Mouse (Mus musculus): ENCODE results near the gene Cd3e. TPM values are rescaled to one million over a fixed set of nuclear protein-coding genes. Genes with fewer than 3 reads are reported as not detected.

Cd3e gene
- total RNA-seq, 1 experiment: 4.0 TPM

DNA sequence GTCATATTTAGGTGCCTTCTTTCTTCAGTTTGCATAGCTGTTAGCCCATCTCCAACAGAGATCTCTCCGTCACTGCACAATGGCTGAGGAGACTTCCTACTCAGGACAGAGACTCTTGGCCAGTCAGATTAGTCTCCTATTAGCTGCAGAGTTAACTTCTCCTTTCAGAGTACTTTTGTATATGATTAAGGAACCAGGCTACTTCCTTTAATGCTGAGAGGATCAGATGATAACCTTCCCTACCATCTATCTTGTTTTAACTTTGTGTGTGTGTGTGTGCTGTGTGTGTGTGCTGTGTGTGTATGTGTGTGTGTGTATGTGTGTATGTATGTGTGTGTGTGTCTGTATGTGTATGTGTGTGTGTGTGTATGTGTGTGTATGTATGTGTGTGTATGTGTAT, 40.3 kb upstream of the Cd3e start:
- TF ChIP-seq ZNF384 (IDR thresholded peaks at IDR 0.05; ENCODE audit: low read depth, low read length) (no peak), CHD2 (IDR thresholded peaks at IDR 0.05; ENCODE audit: low read depth, low read length) (no peak), MAFK (IDR thresholded peaks at IDR 0.05; ENCODE audit: insufficient read depth, low read depth, low read length) (no peak), ZC3H11A (IDR thresholded peaks at IDR 0.05; ENCODE audit: borderline replicate concordance, low read depth, low read length) (no peak), HCFC1 (IDR thresholded peaks at IDR 0.05; ENCODE audit: borderline replicate concordance, insufficient read depth, low read length) (no peak)

DNA sequence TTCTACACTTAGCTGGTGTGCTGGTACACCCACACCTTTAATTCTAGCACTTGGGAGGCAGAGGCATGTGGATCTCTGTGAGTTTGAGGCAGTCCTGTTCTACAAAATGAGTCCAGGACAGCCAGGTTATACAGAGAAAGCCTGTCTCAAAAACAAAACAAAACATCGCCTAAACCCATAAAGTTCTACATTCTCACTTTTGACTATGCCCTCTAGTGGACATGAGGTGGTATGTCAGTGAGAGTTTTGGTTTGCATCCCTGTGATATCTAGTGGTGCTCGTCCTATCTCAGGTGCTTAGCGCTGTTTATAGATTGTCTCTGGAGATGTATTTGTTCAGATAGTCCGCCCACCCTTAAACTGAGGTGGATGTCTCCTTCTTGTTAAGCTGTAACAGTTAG, 39.1 kb upstream of the Cd3e start:
- no peak overlapping the region for H3K4me3 ChIP-seq (ENCODE audit: insufficient read depth in 1 of 2, low read depth in 1 of 2, low read length in 2 of 2, poor library complexity in 1 of 2, severe bottlenecking in 1 of 2)
- peak; percentile 30 for DNase-seq (ENCODE audit: low read depth, low spot score)
- no peak for TF ChIP-seq ZC3H11A (IDR thresholded peaks at IDR 0.05; ENCODE audit: borderline replicate concordance, low read depth, low read length)
- no peak for TF ChIP-seq ZNF384 (IDR thresholded peaks at IDR 0.05; ENCODE audit: low read depth, low read length)
- no peak for TF ChIP-seq MAFK (IDR thresholded peaks at IDR 0.05; ENCODE audit: insufficient read depth, low read depth, low read length)
- no peak for TF ChIP-seq CHD2 (IDR thresholded peaks at IDR 0.05; ENCODE audit: low read depth, low read length)
- no peak for TF ChIP-seq HCFC1 (IDR thresholded peaks at IDR 0.05; ENCODE audit: borderline replicate concordance, insufficient read depth, low read length)
- peaks cover 0 to 3% of the 10 kb centered on the region in 2 experiments; a peak in 1 of 4 replicates for H3K4me1 ChIP-seq (ENCODE audit: control insufficient read depth in 2 of 2, insufficient read depth in 2 of 2, low read length in 2 of 2, poor library complexity in 1 of 2)
- in situ Hi-C loops (cut with MboI; ENCODE audit: low sequenced_read_pairs in 2 of 2, unreplicated experiment in 2 of 2): no loop called here
- no peak overlapping the region for H3K27ac ChIP-seq (ENCODE audit: insufficient read depth, low read depth, low read length, poor library complexity, severe bottlenecking)
- no peaks in the 10 kb centered on the region for H3K9me3 ChIP-seq (ENCODE audit: control insufficient read depth, insufficient read depth, low read depth, low read length)
- H3K36me3 ChIP-seq (ENCODE audit: control insufficient read depth, insufficient read depth, low read length, poor library complexity, severe bottlenecking): peaks cover 8% of the 10 kb centered on the region; the same call in 1 of the 2 replicates
- H3K9ac ChIP-seq (ENCODE audit: insufficient read depth, low read depth, low read length, poor library complexity, severe bottlenecking): no peak overlapping the region

More for the DNA sequence above, 40.3 kb upstream of the Cd3e start:
- Histone ChIP-seq H3K4me1 (ENCODE audit: control insufficient read depth in 2 of 2, insufficient read depth in 2 of 2, low read length in 2 of 2, poor library complexity in 1 of 2) (peaks cover 2% of the 10 kb centered on the region in 2 experiments; a peak in 1 of 4 replicates), H3K36me3 (ENCODE audit: control insufficient read depth, insufficient read depth, low read length, poor library complexity, severe bottlenecking) (peaks cover 3% of the 10 kb centered on the region; the same call in 1 of the 2 replicates), H3K9ac (ENCODE audit: insufficient read depth, low read depth, low read length, poor library complexity, severe bottlenecking) (no peak overlapping the region), H3K9me3 (ENCODE audit: control insufficient read depth, insufficient read depth, low read depth, low read length) (no peaks in the 10 kb centered on the region), H3K27ac (ENCODE audit: insufficient read depth, low read depth, low read length, poor library complexity, severe bottlenecking) (no peak overlapping the region), H3K4me3 (ENCODE audit: insufficient read depth in 1 of 2, low read depth in 1 of 2, low read length in 2 of 2, poor library complexity in 1 of 2, severe bottlenecking in 1 of 2) (no peak overlapping the region)
- DNase-seq (ENCODE audit: low read depth, low spot score): no peak
- in situ Hi-C loops (cut with MboI; ENCODE audit: low sequenced_read_pairs in 2 of 2, unreplicated experiment in 2 of 2): no loop called here

DNA sequence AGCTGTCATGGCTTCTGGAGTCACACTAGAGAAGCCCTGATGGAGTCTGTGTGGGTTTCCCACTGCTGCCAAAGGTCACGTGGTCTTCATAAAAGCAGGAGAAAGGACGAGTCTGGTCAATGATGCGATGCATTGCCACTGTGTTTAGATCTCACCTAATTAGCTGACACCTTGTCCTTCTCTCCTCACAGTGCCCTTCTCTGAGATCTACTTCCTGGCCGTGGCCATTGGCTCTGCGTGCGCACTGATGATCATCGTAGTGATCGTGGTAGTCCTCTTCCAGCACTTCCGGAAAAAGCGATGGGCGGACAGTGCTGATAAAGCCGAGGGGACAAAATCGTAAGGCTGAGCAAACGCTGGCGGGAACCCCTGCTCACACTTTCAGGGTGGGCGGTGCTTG, 37.5 kb upstream of the Cd3e start:
- peaks cover 8% of the 10 kb centered on the region; the same call in 1 of the 2 replicates for H3K36me3 ChIP-seq (ENCODE audit: control insufficient read depth, insufficient read depth, low read length, poor library complexity, severe bottlenecking)
- in situ Hi-C loops (cut with MboI; ENCODE audit: low sequenced_read_pairs in 2 of 2, unreplicated experiment in 2 of 2): no loop called here
- H3K4me1 ChIP-seq (ENCODE audit: control insufficient read depth in 2 of 2, insufficient read depth in 2 of 2, low read length in 2 of 2, poor library complexity in 1 of 2): peaks cover 0 to 6% of the 10 kb centered on the region in 2 experiments; a peak in 1 of 4 replicates
- DNase-seq (ENCODE audit: low read depth, low spot score): no peak
- H3K27ac ChIP-seq (ENCODE audit: insufficient read depth, low read depth, low read length, poor library complexity, severe bottlenecking): no peak overlapping the region
- no peak overlapping the region; the same call in 1 of the 2 replicates for H3K9ac ChIP-seq (ENCODE audit: insufficient read depth, low read depth, low read length, poor library complexity, severe bottlenecking)
- H3K4me3 ChIP-seq (ENCODE audit: insufficient read depth in 1 of 2, low read depth in 1 of 2, low read length in 2 of 2, poor library complexity in 1 of 2, severe bottlenecking in 1 of 2): no peak overlapping the region
- no peaks in the 10 kb centered on the region for H3K9me3 ChIP-seq (ENCODE audit: control insufficient read depth, insufficient read depth, low read depth, low read length)
- TF ChIP-seq HCFC1 (IDR thresholded peaks at IDR 0.05; ENCODE audit: borderline replicate concordance, insufficient read depth, low read length) (no peak), CHD2 (IDR thresholded peaks at IDR 0.05; ENCODE audit: low read depth, low read length) (no peak), ZNF384 (IDR thresholded peaks at IDR 0.05; ENCODE audit: low read depth, low read length) (no peak), MAFK (IDR thresholded peaks at IDR 0.05; ENCODE audit: insufficient read depth, low read depth, low read length) (no peak), ZC3H11A (IDR thresholded peaks at IDR 0.05; ENCODE audit: borderline replicate concordance, low read depth, low read length) (no peak)

- Histone ChIP-seq H3K9me3 (ENCODE audit: control insufficient read depth, insufficient read depth, low read depth, low read length) (no peaks in the 10 kb centered on the region), H3K36me3 (ENCODE audit: control insufficient read depth, insufficient read depth, low read length, poor library complexity, severe bottlenecking) (peaks cover 6% of the 10 kb centered on the region; the same call in 1 of the 2 replicates), H3K4me1 (ENCODE audit: control insufficient read depth in 2 of 2, insufficient read depth in 2 of 2, low read length in 2 of 2, poor library complexity in 1 of 2) (peaks cover 0 to 15% of the 10 kb centered on the region in 2 experiments; a peak in 2 of 4 replicates), H3K27ac (ENCODE audit: insufficient read depth, low read depth, low read length, poor library complexity, severe bottlenecking) (no peak overlapping the region), H3K4me3 (ENCODE audit: insufficient read depth in 1 of 2, low read depth in 1 of 2, low read length in 2 of 2, poor library complexity in 1 of 2, severe bottlenecking in 1 of 2) (peak overlapping the region; percentile 56 to 63), H3K9ac (ENCODE audit: insufficient read depth, low read depth, low read length, poor library complexity, severe bottlenecking) (peak overlapping the region; percentile 57)
- TF ChIP-seq ZNF384 (IDR thresholded peaks at IDR 0.05; ENCODE audit: low read depth, low read length) (no peak), HCFC1 (IDR thresholded peaks at IDR 0.05; ENCODE audit: borderline replicate concordance, insufficient read depth, low read length) (no peak), ZC3H11A (IDR thresholded peaks at IDR 0.05; ENCODE audit: borderline replicate concordance, low read depth, low read length) (no peak), CHD2 (IDR thresholded peaks at IDR 0.05; ENCODE audit: low read depth, low read length) (no peak), MAFK (IDR thresholded peaks at IDR 0.05; ENCODE audit: insufficient read depth, low read depth, low read length) (no peak)
- in situ Hi-C loops (cut with MboI; ENCODE audit: low sequenced_read_pairs in 2 of 2, unreplicated experiment in 2 of 2): no loop called here
- no peak for DNase-seq (ENCODE audit: low read depth, low spot score)
Observed at GRCm38 (mm10) chr9:45042947-45043346, 33.5 kb upstream of the Cd3e start.
